Comparison of ENCODE assay signal across 8 mouse cellular contexts in genomic region chr12:83687934-83688315, GRCm38 (mm10). TPM values are rescaled to one million over a fixed set of nuclear protein-coding genes. Genes with fewer than 3 reads are reported as not detected.
A peak's percentile ranks its signal among the peaks of the same experiment; 100 is the strongest.
DNase-seq lines count a peak whose midpoint lies in the region; ATAC-seq and TF ChIP-seq lines count a peak whose summit lies in the region.

Gene Psen1 (plus strand): TSS chr12:83688152.

- no peaks in the 10 kb centered on the region for H3K9me3 ChIP-seq in embryonic facial prominence, embryonic 14.5 days (ENCODE audit: control insufficient read depth, low read length)
- H3K9me3 ChIP-seq in limb, embryonic 14.5 days (ENCODE audit: control insufficient read depth, low read length), result no peaks in the 10 kb centered on the region
- H3K9me3 ChIP-seq in midbrain, postnatal 0 days (ENCODE audit: low read length), result no peaks in the 10 kb centered on the region

- ATAC-seq in embryonic facial prominence, embryonic 14.5 days (ENCODE audit: low read depth), result peak; percentile 99
- peak; percentile 97 for ATAC-seq in limb, embryonic 14.5 days (ENCODE audit: low FRiP score, low read depth)
- ATAC-seq in midbrain, postnatal 0 days (ENCODE audit: low FRiP score), result peak; percentile 98

- peak within 1 kb of the TSS; percentile 92 for H3K4me3 ChIP-seq in embryonic facial prominence, embryonic 14.5 days (ENCODE audit: low read depth, low read length)
- peak within 1 kb of the TSS; percentile 98 for H3K4me3 ChIP-seq in limb, embryonic 14.5 days (replicated peaks; ENCODE audit: low read length)
- peak within 1 kb of the TSS; percentile 97 for H3K4me3 ChIP-seq in midbrain, postnatal 0 days (ENCODE audit: low read depth, low read length)

- no peak for TF ChIP-seq POLR2A in limb, embryonic 14.5 days (IDR thresholded peaks at IDR 0.05; ENCODE audit: borderline replicate concordance, extremely low read depth, insufficient read depth, insufficient read length)

- H3K36me3 ChIP-seq in embryonic facial prominence, embryonic 14.5 days (ENCODE audit: control insufficient read depth, insufficient read depth, low read length), result peaks cover 13% of the 10 kb centered on the region
- H3K36me3 ChIP-seq in limb, embryonic 14.5 days (ENCODE audit: control insufficient read depth, insufficient read depth, low read length), result peaks cover 12% of the 10 kb centered on the region
- peaks cover 4% of the 10 kb centered on the region; the same call in 1 of the 2 replicates for H3K36me3 ChIP-seq in midbrain, postnatal 0 days (ENCODE audit: insufficient read depth, low read length)

- H3K4me1 ChIP-seq in embryonic facial prominence, embryonic 14.5 days (ENCODE audit: control insufficient read depth, insufficient read depth, low read length), result peaks cover 13% of the 10 kb centered on the region
- peaks cover 8% of the 10 kb centered on the region; the same call in 1 of the 2 replicates for H3K4me1 ChIP-seq in limb, embryonic 14.5 days (ENCODE audit: control insufficient read depth, insufficient read depth, low read length)
- no peaks in the 10 kb centered on the region for H3K4me1 ChIP-seq in midbrain, postnatal 0 days (ENCODE audit: insufficient read depth, low read length)

- H3K27me3 ChIP-seq in embryonic facial prominence, embryonic 14.5 days (replicated peaks; ENCODE audit: control insufficient read depth, insufficient read depth, low read length), result no peaks in the 10 kb centered on the region
- no peaks in the 10 kb centered on the region for H3K27me3 ChIP-seq in limb, embryonic 14.5 days (ENCODE audit: control insufficient read depth, insufficient read depth, low read length)
- H3K27me3 ChIP-seq in midbrain, postnatal 0 days (ENCODE audit: insufficient read depth, low read length), result no peaks in the 10 kb centered on the region

- WGBS in embryonic facial prominence, embryonic 14.5 days, result under 1% methylated on average over 22 of the region's 38 CpGs
- WGBS in limb, embryonic 14.5 days, result under 1% methylated on average over 31 of the region's 38 CpGs
- 1% methylated on average over 35 of the region's 38 CpGs for WGBS in midbrain, postnatal 0 days

- TF ChIP-seq CTCF in midbrain, postnatal 0 days (IDR thresholded peaks at IDR 0.05), result no peak; the same call in 1 of the 2 replicates

- peak; percentile 91 for DNase-seq in 3T3-L1 (ENCODE audit: low read depth, low spot score)
- peak; percentile 81 to 94 for DNase-seq in adrenal gland, postnatal 4 days (ENCODE audit: low spot score in 2 of 2)
- peak; percentile 97 for DNase-seq in embryonic facial prominence, embryonic 14.5 days (ENCODE audit: low spot score)
- peak; percentile 93 for DNase-seq in heart, adult 8-10 months (ENCODE audit: low spot score)
- peak; percentile 93 for DNase-seq in kidney, adult 9 months
- DNase-seq in limb, embryonic 14.5 days (ENCODE audit: low spot score), result peak; percentile 94
- DNase-seq in midbrain, postnatal 0 days (ENCODE audit: low spot score), result peak; percentile 96
- peak; percentile 81 to 91 for DNase-seq in spleen, postnatal 14 days (ENCODE audit: low spot score in 2 of 2)

- peak within 1 kb of the TSS; percentile 82 for H3K4me2 ChIP-seq in embryonic facial prominence, embryonic 14.5 days (ENCODE audit: low read depth, low read length)
- peak within 1 kb of the TSS; percentile 74 for H3K4me2 ChIP-seq in limb, embryonic 14.5 days (replicated peaks; ENCODE audit: low read depth, low read length, severe bottlenecking)
- H3K4me2 ChIP-seq in midbrain, postnatal 0 days (ENCODE audit: low read depth, low read length, poor library complexity, severe bottlenecking), result peak within 1 kb of the TSS; percentile 80

- peak within 1 kb of the TSS; percentile 85 for H3K9ac ChIP-seq in embryonic facial prominence, embryonic 14.5 days (ENCODE audit: low read depth, low read length)
- H3K9ac ChIP-seq in limb, embryonic 14.5 days (ENCODE audit: low read depth, low read length, severe bottlenecking), result peak within 1 kb of the TSS; percentile 91
- H3K9ac ChIP-seq in midbrain, postnatal 0 days (replicated peaks; ENCODE audit: low read length, poor library complexity, severe bottlenecking), result peak within 1 kb of the TSS; percentile 91

- peak within 1 kb of the TSS; percentile 86 for H3K27ac ChIP-seq in embryonic facial prominence, embryonic 14.5 days (replicated peaks; ENCODE audit: low read depth, low read length)
- H3K27ac ChIP-seq in limb, embryonic 14.5 days (replicated peaks; ENCODE audit: low read depth, low read length), result peak within 1 kb of the TSS; percentile 91
- H3K27ac ChIP-seq in midbrain, postnatal 0 days (ENCODE audit: low read depth, low read length), result peak within 1 kb of the TSS; percentile 93

RNA-seq across cellular contexts. Expression of gene Psen1, which starts in this region (rescaled TPM):
- total RNA-seq in adrenal gland, postnatal 4 days (2021), result 10 to 100 TPM; 67.4 to 68.4 TPM
- polyA plus RNA-seq in embryonic facial prominence, embryonic 14.5 days (2014; fragmentation: Nextera tagmentation; extraction: Ambion mirVana), result 69.1 and 69.4 TPM in 2 replicates
- 10 to 100 TPM; 30.1 to 40.0 (median 34.9) TPM for total RNA-seq in heart, adult 8-10 months (2022)
- 30.5 and 33.1 TPM in 2 replicates for polyA plus RNA-seq in limb, embryonic 14.5 days (2012; rRNA removed)
- 77.3 and 79.3 TPM in 2 replicates for polyA plus RNA-seq in limb, embryonic 14.5 days (2014; fragmentation: Nextera tagmentation; extraction: Ambion mirVana)
- total RNA-seq in midbrain, postnatal 0 days (2014; rRNA removed), result 64.6 and 68.5 TPM in 2 replicates
- 57.1 and 58.2 TPM in 2 replicates for polyA plus RNA-seq in midbrain, postnatal 0 days (2015; fragmentation: Nextera tagmentation; extraction: Ambion mirVana)

Comparison
In these comparisons a context has a peak if more than half of its experiments do, and no peak if none do; other contexts are left out.
1. Peak in every context shown above with its lines: DNase-seq, ATAC-seq, H3K4me3 ChIP-seq and H3K27ac ChIP-seq.